Mouse (Mus musculus): Measurements from ENCODE around the gene Prss45. TPM values are rescaled to one million over a fixed set of nuclear protein-coding genes. Genes with fewer than 3 reads are reported as not detected.
"Not testable (repeated sequence)": the region's sequence is repeated elsewhere in the genome, so short reads cannot be mapped to it uniquely, and the experiment has no call there.

Gene Prss45
- polyA plus RNA-seq, 1 experiment from 2014 or later, result not detected

DNA sequence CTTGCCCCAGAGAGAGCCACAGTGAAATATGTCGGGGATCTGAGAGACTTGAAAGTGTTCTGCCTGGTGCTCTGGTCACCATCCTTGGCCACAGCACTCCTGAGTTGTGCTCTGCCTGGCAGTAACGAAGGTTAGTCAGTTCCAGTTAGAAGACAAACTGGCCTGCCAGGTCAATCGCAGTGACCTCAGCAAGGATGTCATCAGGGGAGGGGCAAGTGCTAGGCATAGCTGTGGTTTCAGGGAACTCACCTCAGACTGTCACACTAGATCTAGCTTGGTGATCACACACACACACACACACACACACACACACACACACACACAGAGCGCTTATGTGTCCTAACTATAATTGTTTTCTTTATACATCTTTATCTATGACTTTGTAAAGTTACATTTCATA, 31.1 kb upstream of the Prss45 start:
- no peak for TF ChIP-seq EP300 (optimal IDR thresholded peaks at IDR 0.05)
- TF ChIP-seq CTCF (IDR thresholded peaks at IDR 0.05; ENCODE audit: low read depth), result no peak
- WGBS, result 76% methylated on average over 4 of the region's 4 CpGs
- Histone ChIP-seq H3K4me2 (replicated peaks; ENCODE audit: low read depth) (no peak overlapping the region), H3K4me3 (ENCODE audit: low read depth, low read length) (no peak overlapping the region), H3K4me1 (replicated peaks; ENCODE audit: control insufficient read depth, insufficient read depth) (no peaks in the 10 kb centered on the region), H3K9me3 (ENCODE audit: control insufficient read depth, low read length) (no peaks in the 10 kb centered on the region), H3K27ac (replicated peaks) (no peak overlapping the region), H3K9ac (ENCODE audit: low read length) (no peak overlapping the region), H3K27me3 (ENCODE audit: control insufficient read depth, insufficient read depth, low read length) (no peaks in the 10 kb centered on the region), H3K36me3 (ENCODE audit: control insufficient read depth, insufficient read depth, low read length) (no peaks in the 10 kb centered on the region)
- ATAC-seq (ENCODE audit: low FRiP score, low TSS enrichment), result no peak
- no peak for DNase-seq (ENCODE audit: low spot score)

DNA sequence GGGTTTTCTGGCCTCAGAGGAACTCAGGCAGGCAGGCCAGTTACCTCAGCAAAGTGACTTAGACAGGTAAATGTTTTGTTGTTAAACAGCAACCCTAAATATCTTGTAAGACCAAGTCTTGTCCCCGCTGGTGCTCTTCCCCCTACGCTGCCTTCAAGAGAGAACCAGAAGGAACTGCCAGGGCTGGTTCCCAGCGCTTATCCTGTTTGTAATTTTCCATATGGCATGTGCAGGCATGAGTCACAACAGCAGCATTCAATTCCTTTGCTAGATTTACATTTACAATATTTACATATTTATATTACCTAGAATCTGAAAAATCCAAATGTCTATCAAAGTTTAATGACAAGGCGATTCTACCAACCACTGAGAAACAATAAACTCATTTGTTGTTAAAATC, 24.3 kb upstream of the Prss45 start:
- H3K9ac ChIP-seq (ENCODE audit: low read length), result no peak overlapping the region
- DNase-seq (ENCODE audit: low spot score), result no peak
- no peaks in the 10 kb centered on the region for H3K27me3 ChIP-seq (ENCODE audit: control insufficient read depth, insufficient read depth, low read length)
- 65% methylated on average over 4 of the region's 4 CpGs for WGBS
- no peak overlapping the region for H3K4me2 ChIP-seq (replicated peaks; ENCODE audit: low read depth)
- TF ChIP-seq EP300 (optimal IDR thresholded peaks at IDR 0.05), result no peak
- no peak for TF ChIP-seq CTCF (IDR thresholded peaks at IDR 0.05; ENCODE audit: low read depth)
- no peaks in the 10 kb centered on the region for H3K4me1 ChIP-seq (replicated peaks; ENCODE audit: control insufficient read depth, insufficient read depth)
- no peaks in the 10 kb centered on the region for H3K9me3 ChIP-seq (ENCODE audit: control insufficient read depth, low read length)
- H3K27ac ChIP-seq (replicated peaks), result no peak overlapping the region
- no peaks in the 10 kb centered on the region for H3K36me3 ChIP-seq (ENCODE audit: control insufficient read depth, insufficient read depth, low read length)
- ATAC-seq (ENCODE audit: low FRiP score, low TSS enrichment), result no peak
- no peak overlapping the region for H3K4me3 ChIP-seq (ENCODE audit: low read depth, low read length)

DNA sequence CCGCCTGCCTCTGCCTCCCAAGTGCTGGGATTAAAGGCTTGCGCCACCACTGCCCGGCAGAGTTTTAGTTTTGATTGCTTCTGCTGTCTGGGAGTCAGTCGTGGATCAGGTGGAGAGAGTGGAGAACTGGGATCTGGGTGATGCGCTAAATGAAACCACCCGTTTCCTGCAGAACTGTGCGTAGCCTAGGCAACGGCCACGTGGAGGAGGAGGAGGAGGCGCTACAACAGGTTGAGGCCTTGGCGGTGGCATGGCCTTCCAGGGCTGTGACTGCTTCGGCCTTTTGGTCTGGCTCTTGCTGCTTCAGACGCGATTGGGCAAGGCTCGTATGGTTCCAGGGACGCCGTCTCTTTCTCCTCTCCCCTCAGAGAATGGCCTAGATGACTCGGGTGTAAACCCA, 20.6 kb upstream of the Prss45 start, which contains the start of gene Prss44:
Gene Prss44, plus strand, starts transcription at position 206 of the 400 bp plus-strand sequence.
- H3K4me1 ChIP-seq (replicated peaks; ENCODE audit: control insufficient read depth, insufficient read depth), result no peaks in the 10 kb centered on the region
- no peak within 1 kb of the TSS for H3K4me3 ChIP-seq (ENCODE audit: low read depth, low read length)
- DNase-seq (ENCODE audit: low spot score) (no peak), ATAC-seq (ENCODE audit: low FRiP score, low TSS enrichment) (no peak)
- no peak within 1 kb of the TSS for H3K27ac ChIP-seq (replicated peaks)
- no peaks in the 10 kb centered on the region for H3K9me3 ChIP-seq (ENCODE audit: control insufficient read depth, low read length)
- TF ChIP-seq EP300 (optimal IDR thresholded peaks at IDR 0.05) (no peak), CTCF (IDR thresholded peaks at IDR 0.05; ENCODE audit: low read depth) (no peak)
- H3K9ac ChIP-seq (ENCODE audit: low read length), result no peak within 1 kb of the TSS
- H3K36me3 ChIP-seq (ENCODE audit: control insufficient read depth, insufficient read depth, low read length), result no peaks in the 10 kb centered on the region
- no peak within 1 kb of the TSS for H3K4me2 ChIP-seq (replicated peaks; ENCODE audit: low read depth)
- 53% methylated on average over 18 of the region's 18 CpGs for WGBS
- H3K27me3 ChIP-seq (ENCODE audit: control insufficient read depth, insufficient read depth, low read length), result no peaks in the 10 kb centered on the region

DNA sequence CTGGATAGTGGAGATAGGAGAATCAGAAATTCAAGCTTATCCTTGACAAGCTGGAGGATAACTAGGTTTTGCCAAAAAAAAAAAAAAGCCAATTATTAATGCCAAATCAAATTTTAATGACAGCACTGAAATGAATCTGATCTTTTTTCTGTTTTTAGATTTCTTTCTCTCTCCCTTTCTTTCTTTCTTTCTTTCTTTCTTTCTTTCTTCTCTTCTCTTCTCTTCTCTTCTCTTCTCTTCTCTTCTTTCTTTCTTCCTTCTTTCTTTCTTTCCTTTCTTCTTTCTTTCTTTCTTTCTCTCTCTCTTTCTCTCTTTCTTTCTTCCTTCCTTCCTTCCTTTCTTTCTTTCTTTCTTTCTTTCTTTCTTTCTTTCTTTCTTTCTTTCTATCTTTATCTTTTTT, 13.8 kb upstream of the Prss45 start:
- H3K27me3 ChIP-seq (ENCODE audit: control insufficient read depth, insufficient read depth, low read length); H3K9ac ChIP-seq (ENCODE audit: low read length); H3K36me3 ChIP-seq (ENCODE audit: control insufficient read depth, insufficient read depth, low read length); H3K9me3 ChIP-seq (ENCODE audit: control insufficient read depth, low read length); H3K4me1 ChIP-seq (replicated peaks; ENCODE audit: control insufficient read depth, insufficient read depth); H3K27ac ChIP-seq (replicated peaks); ATAC-seq (ENCODE audit: low FRiP score, low TSS enrichment); H3K4me3 ChIP-seq (ENCODE audit: low read depth, low read length); H3K4me2 ChIP-seq (replicated peaks; ENCODE audit: low read depth); DNase-seq (ENCODE audit: low spot score): not testable (repeated sequence)

DNA sequence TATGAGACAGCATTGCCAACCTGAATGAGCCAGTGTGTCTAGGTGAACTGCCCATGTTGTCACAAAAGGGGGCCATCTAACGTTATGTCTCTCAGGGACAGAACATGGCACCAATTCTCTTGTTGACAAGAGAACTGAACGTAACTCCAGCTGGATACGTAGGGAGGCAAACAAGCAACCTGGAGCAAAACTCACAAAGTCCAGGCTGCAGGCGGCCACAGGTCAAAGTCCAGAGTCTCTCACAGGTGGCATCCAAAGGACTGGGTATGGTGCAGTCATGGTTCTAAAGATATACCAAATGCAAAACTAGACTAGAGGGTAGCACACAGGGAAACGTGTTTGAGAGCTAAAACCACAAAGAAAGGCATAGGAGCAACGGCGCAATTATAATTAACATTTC, 13.0 kb upstream of the Prss45 start:
- DNase-seq (ENCODE audit: low spot score), result no peak
- H3K27me3 ChIP-seq (ENCODE audit: control insufficient read depth, insufficient read depth, low read length), result no peaks in the 10 kb centered on the region
- no peak overlapping the region for H3K4me3 ChIP-seq (ENCODE audit: low read depth, low read length)
- no peak for ATAC-seq (ENCODE audit: low FRiP score, low TSS enrichment)
- H3K9ac ChIP-seq (ENCODE audit: low read length), result no peak overlapping the region
- TF ChIP-seq EP300 (optimal IDR thresholded peaks at IDR 0.05) (no peak), CTCF (IDR thresholded peaks at IDR 0.05; ENCODE audit: low read depth) (no peak)
- no peaks in the 10 kb centered on the region for H3K36me3 ChIP-seq (ENCODE audit: control insufficient read depth, insufficient read depth, low read length)
- no peaks in the 10 kb centered on the region for H3K9me3 ChIP-seq (ENCODE audit: control insufficient read depth, low read length)
- H3K27ac ChIP-seq (replicated peaks), result no peak overlapping the region
- H3K4me2 ChIP-seq (replicated peaks; ENCODE audit: low read depth), result no peak overlapping the region
- WGBS, result 73% methylated on average over 7 of the region's 7 CpGs
- no peaks in the 10 kb centered on the region for H3K4me1 ChIP-seq (replicated peaks; ENCODE audit: control insufficient read depth, insufficient read depth)

DNA sequence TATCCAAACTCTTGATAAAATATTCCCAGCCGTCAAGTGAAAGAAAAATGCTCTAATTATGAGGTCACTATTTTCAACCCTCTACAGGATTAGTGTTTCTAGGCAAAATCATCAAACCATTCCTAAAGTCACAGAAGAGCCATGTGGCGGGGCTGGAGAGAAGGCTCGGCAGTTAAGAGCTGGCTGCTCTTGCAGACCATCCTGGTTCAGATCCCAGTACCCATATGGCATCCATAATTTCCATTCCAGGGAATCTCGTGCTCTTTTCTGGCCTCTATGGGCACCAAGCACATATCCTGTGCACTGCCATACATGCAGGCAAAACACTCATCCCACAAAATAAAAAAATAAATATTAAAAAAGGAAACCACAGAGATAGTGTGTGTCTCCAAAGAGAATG, 9.0 kb upstream of the Prss45 start:
- TF ChIP-seq EP300 (optimal IDR thresholded peaks at IDR 0.05), result no peak
- TF ChIP-seq CTCF (IDR thresholded peaks at IDR 0.05; ENCODE audit: low read depth), result no peak
- WGBS, result 68% methylated on average over 4 of the region's 4 CpGs
- Histone ChIP-seq H3K4me2 (replicated peaks; ENCODE audit: low read depth) (no peak overlapping the region), H3K4me3 (ENCODE audit: low read depth, low read length) (no peak overlapping the region), H3K9ac (ENCODE audit: low read length) (no peak overlapping the region), H3K27me3 (ENCODE audit: control insufficient read depth, insufficient read depth, low read length) (no peaks in the 10 kb centered on the region), H3K36me3 (ENCODE audit: control insufficient read depth, insufficient read depth, low read length) (no peaks in the 10 kb centered on the region), H3K27ac (replicated peaks) (no peak overlapping the region), H3K9me3 (ENCODE audit: control insufficient read depth, low read length) (no peaks in the 10 kb centered on the region), H3K4me1 (replicated peaks; ENCODE audit: control insufficient read depth, insufficient read depth) (no peaks in the 10 kb centered on the region)
- DNase-seq (ENCODE audit: low spot score) (no peak), ATAC-seq (ENCODE audit: low FRiP score, low TSS enrichment) (no peak)

Data from stomach, postnatal 0 days (tissue).